In genomic region chr5:134933281-134933680, GRCm38 (mm10) we compare ENCODE assay signal across 11 mouse cellular contexts. TPM values are rescaled to one million over a fixed set of nuclear protein-coding genes. Genes with fewer than 3 reads are reported as not detected.
DNase-seq lines count a peak whose midpoint lies in the region; ATAC-seq lines count a peak whose summit lies in the region.
"Had no signal": no experiment of that assay in that cellular context is flagged by ENCODE, and none has a peak within 500 bp of the region (broad histone marks: within the 10 kb centered on the region; RNA-seq: fewer than 3 reads in every experiment).

No protein-coding gene starts in this region.

- no peak for DNase-seq in hindbrain, embryonic 14.5 days (ENCODE audit: low spot score)
- peak; percentile 50 for DNase-seq in 3T3-L1 (ENCODE audit: low read depth, low spot score)
- no peak for DNase-seq in adrenal gland, adult 18-20 months (ENCODE audit: low spot score in 2 of 2)
- DNase-seq in gastrocnemius, postnatal 36 days = no peak
- DNase-seq in kidney, adult 9 months = no peak

- H3K9me3 ChIP-seq in hindbrain, embryonic 12.5 days (replicated peaks) = no peaks in the 10 kb centered on the region
- H3K9me3 ChIP-seq in hindbrain, embryonic 14.5 days (ENCODE audit: control insufficient read depth, low read length) = no peaks in the 10 kb centered on the region
- H3K9me3 ChIP-seq in liver, embryonic 15.5 days (replicated peaks) = no peaks in the 10 kb centered on the region

- no peak overlapping the region for H3K4me3 ChIP-seq in hindbrain, embryonic 12.5 days
- no peak overlapping the region for H3K4me3 ChIP-seq in hindbrain, embryonic 14.5 days (replicated peaks; ENCODE audit: low read length)
- peak overlapping the region; percentile 89 for H3K4me3 ChIP-seq in liver, embryonic 15.5 days (replicated peaks)

- peak overlapping the region; percentile 94; the same call in 1 of the 2 replicates for H3K4me2 ChIP-seq in hindbrain, embryonic 12.5 days (replicated peaks)
- H3K4me2 ChIP-seq in hindbrain, embryonic 14.5 days (replicated peaks) = no peak overlapping the region
- peak overlapping the region; percentile 91 for H3K4me2 ChIP-seq in liver, embryonic 15.5 days

- H3K27ac ChIP-seq in hindbrain, embryonic 12.5 days = no peak overlapping the region
- H3K27ac ChIP-seq in hindbrain, embryonic 14.5 days = no peak overlapping the region
- H3K27ac ChIP-seq in liver, embryonic 15.5 days (replicated peaks) = peak overlapping the region; percentile 98

- peaks cover 4% of the 10 kb centered on the region; the same call in 1 of the 2 replicates for H3K27me3 ChIP-seq in hindbrain, embryonic 12.5 days
- no peaks in the 10 kb centered on the region for H3K27me3 ChIP-seq in hindbrain, embryonic 14.5 days (ENCODE audit: control insufficient read depth, insufficient read depth, low read length)
- H3K27me3 ChIP-seq in liver, embryonic 15.5 days = peaks cover 15% of the 10 kb centered on the region

- H3K4me1 ChIP-seq in hindbrain, embryonic 12.5 days = peaks cover 7% of the 10 kb centered on the region
- no peaks in the 10 kb centered on the region for H3K4me1 ChIP-seq in hindbrain, embryonic 14.5 days (replicated peaks; ENCODE audit: control insufficient read depth, insufficient read depth, low read length)
- H3K4me1 ChIP-seq in liver, embryonic 15.5 days (replicated peaks) = peaks cover 31% of the 10 kb centered on the region

- no peak for ATAC-seq in hindbrain, embryonic 12.5 days (ENCODE audit: low FRiP score)
- ATAC-seq in hindbrain, embryonic 14.5 days (ENCODE audit: low FRiP score) = no peak
- peak; percentile 72 for ATAC-seq in activated CD4-positive, CD25-positive, alpha-beta regulatory T cell, adult 4 months
- ATAC-seq in liver, embryonic 15.5 days (ENCODE audit: insufficient read depth) = no peak

- H3K9ac ChIP-seq in hindbrain, embryonic 12.5 days = no peak overlapping the region
- H3K9ac ChIP-seq in hindbrain, embryonic 14.5 days = no peak overlapping the region
- H3K9ac ChIP-seq in liver, embryonic 15.5 days = peak overlapping the region; percentile 80

- 94% methylated on average over 8 of the region's 8 CpGs for WGBS in hindbrain, embryonic 12.5 days
- 92% methylated on average over 8 of the region's 8 CpGs for WGBS in hindbrain, embryonic 14.5 days
- WGBS in liver, embryonic 15.5 days (ENCODE audit: insufficient replicate concordance) = 78% methylated on average over 8 of the region's 8 CpGs

- no peaks in the 10 kb centered on the region for H3K36me3 ChIP-seq in hindbrain, embryonic 12.5 days
- H3K36me3 ChIP-seq in hindbrain, embryonic 14.5 days (replicated peaks; ENCODE audit: control insufficient read depth, insufficient read depth) = no peaks in the 10 kb centered on the region
- H3K36me3 ChIP-seq in liver, embryonic 15.5 days (replicated peaks) = peaks cover 19% of the 10 kb centered on the region

- intact Hi-C loops in gastrocnemius, postnatal 36 days (cut with DNase I) = loop anchor here (2.0 kb wide), 1 partner anchor 28 kb away; no protein-coding TSS in a partner anchor

RNA-seq across cellular contexts. Expression of gene Mettl27, which starts 1.1 kb away (rescaled TPM):
- polyA plus RNA-seq in hindbrain, embryonic 12.5 days (2016; fragmentation: Nextera tagmentation; extraction: Ambion mirVana) = 10.4 and 10.5 TPM in 2 replicates
- polyA plus RNA-seq in hindbrain, embryonic 14.5 days (2014; fragmentation: Nextera tagmentation; extraction: Ambion mirVana) = 6.2 and 7.5 TPM in 2 replicates
- 10 to 100 TPM; 20.4 to 23.3 TPM for polyA plus RNA-seq in activated CD4-positive, CD25-positive, alpha-beta regulatory T cell, adult 4 months (2017; shearing (Covaris generic))
- 17.2 and 21.3 TPM in 2 replicates for polyA plus RNA-seq in liver, embryonic 15.5 days (2015; fragmentation: Nextera tagmentation; extraction: Ambion mirVana)
- total RNA-seq in adrenal gland, adult 18-20 months (2021) = 10 to 100 TPM; 23.1 to 23.6 TPM
- 1 to 10 TPM; 5.1 to 6.4 TPM for total RNA-seq in gastrocnemius, postnatal 36 days (2021)

RNA-seq across cellular contexts. Expression of gene Cldn4, which starts 13.5 kb away (rescaled TPM):
- 4.2 and 6.1 TPM in 2 replicates for polyA plus RNA-seq in hindbrain, embryonic 12.5 days (2016; fragmentation: Nextera tagmentation; extraction: Ambion mirVana)
- not detected in 2 replicates for polyA plus RNA-seq in hindbrain, embryonic 14.5 days (2014; fragmentation: Nextera tagmentation; extraction: Ambion mirVana)
- not detected for polyA plus RNA-seq in activated CD4-positive, CD25-positive, alpha-beta regulatory T cell, adult 4 months (2017; shearing (Covaris generic))
- 0.18 and 0.38 TPM in 2 replicates for polyA plus RNA-seq in liver, embryonic 15.5 days (2015; fragmentation: Nextera tagmentation; extraction: Ambion mirVana)
- total RNA-seq in adrenal gland, adult 18-20 months (2021) = not detected
- total RNA-seq in gastrocnemius, postnatal 36 days (2021) = not detected
- polyA plus RNA-seq: heart, postnatal 0 days had no signal

RNA-seq across cellular contexts. Expression of gene Cldn13, which starts 18.0 kb away (rescaled TPM):
- polyA plus RNA-seq in hindbrain, embryonic 12.5 days (2016; fragmentation: Nextera tagmentation; extraction: Ambion mirVana) = 2.4 and 2.6 TPM in 2 replicates
- 0.50 TPM in 1 of 2 replicates, not detected in the other for polyA plus RNA-seq in hindbrain, embryonic 14.5 days (2014; fragmentation: Nextera tagmentation; extraction: Ambion mirVana)
- polyA plus RNA-seq in activated CD4-positive, CD25-positive, alpha-beta regulatory T cell, adult 4 months (2017; shearing (Covaris generic)) = 1 to 10 TPM in 1 of 2 experiments, not detected in 1; 1.3 TPM
- polyA plus RNA-seq in liver, embryonic 15.5 days (2015; fragmentation: Nextera tagmentation; extraction: Ambion mirVana) = 278 and 316 TPM in 2 replicates
- not detected for total RNA-seq in adrenal gland, adult 18-20 months (2021)
- not detected for total RNA-seq in gastrocnemius, postnatal 36 days (2021)

RNA-seq across cellular contexts. Expression of gene Tmem270, which starts 26.7 kb away (rescaled TPM):
- polyA plus RNA-seq in hindbrain, embryonic 12.5 days (2016; fragmentation: Nextera tagmentation; extraction: Ambion mirVana) = not detected in 2 replicates
- polyA plus RNA-seq in hindbrain, embryonic 14.5 days (2014; fragmentation: Nextera tagmentation; extraction: Ambion mirVana) = not detected in 2 replicates
- not detected for polyA plus RNA-seq in activated CD4-positive, CD25-positive, alpha-beta regulatory T cell, adult 4 months (2017; shearing (Covaris generic))
- 0.13 TPM in 1 of 2 replicates, not detected in the other for polyA plus RNA-seq in liver, embryonic 15.5 days (2015; fragmentation: Nextera tagmentation; extraction: Ambion mirVana)
- not detected for total RNA-seq in adrenal gland, adult 18-20 months (2021)
- not detected for total RNA-seq in gastrocnemius, postnatal 36 days (2021)
- polyA plus RNA-seq: brain, embryonic 14.5 days; heart, postnatal 0 days; limb, embryonic 11.5 days had no signal

RNA-seq across cellular contexts. Expression of gene Cldn3, which starts 52.7 kb away (rescaled TPM):
- polyA plus RNA-seq in hindbrain, embryonic 12.5 days (2016; fragmentation: Nextera tagmentation; extraction: Ambion mirVana) = 8.2 and 18.3 TPM in 2 replicates
- polyA plus RNA-seq in hindbrain, embryonic 14.5 days (2014; fragmentation: Nextera tagmentation; extraction: Ambion mirVana) = 2.1 and 2.6 TPM in 2 replicates
- polyA plus RNA-seq in activated CD4-positive, CD25-positive, alpha-beta regulatory T cell, adult 4 months (2017; shearing (Covaris generic)) = not detected
- polyA plus RNA-seq in liver, embryonic 15.5 days (2015; fragmentation: Nextera tagmentation; extraction: Ambion mirVana) = 1.2 and 2.1 TPM in 2 replicates
- under 1 TPM; 0.50 to 0.54 TPM for total RNA-seq in adrenal gland, adult 18-20 months (2021)
- not detected for total RNA-seq in gastrocnemius, postnatal 36 days (2021)

Comparison
In these comparisons a context has a peak if more than half of its experiments do, and no peak if none do; other contexts are left out.
1. RNA of gene Cldn13, which starts 18.0 kb away (polyA plus RNA-seq): 278 to 316 TPM in liver, embryonic 15.5 days; 2.4 to 2.6 TPM in hindbrain, embryonic 12.5 days, 1.3 TPM in activated CD4-positive, CD25-positive, alpha-beta regulatory T cell, adult 4 months and 0.50 TPM in hindbrain, embryonic 14.5 days; every median in the first group is over 10 times any median in the second.